Mouse (Mus musculus) MEL (cell line): Measurements from ENCODE around the gene Fkbp6. TPM values are rescaled to one million over a fixed set of nuclear protein-coding genes. Genes with fewer than 3 reads are reported as not detected.

ENCODE experiments used
- DNase-seq: peaks from one replicate; pipeline ENCODE4 v3.0.0; 2011; ENCODE audit warnings: low read depth, low spot score
- H3K27ac ChIP-seq: 2 replicates; pipeline ENCODE4 v1.5.1; 2012; ENCODE audit warnings: low read depth, mild to moderate bottlenecking, control low read depth, low read length, moderate library complexity; ENCODE audit not compliant: control insufficient read depth
- H3K27me3 ChIP-seq, 2 experiments: fragments of 150-350 bp in 1 of 2; sonication (generic) in 1 of 2; 2 replicates each; pipeline ENCODE4 v1.6.1; 2012; ENCODE audit warnings: low read length in 2 of 2, mild to moderate bottlenecking in 2 of 2, improper control_type of control experiment in 1 of 2, moderate library complexity in 1 of 2; ENCODE audit not compliant: insufficient read depth in 2 of 2, control insufficient read depth in 1 of 2
- H3K36me3 ChIP-seq, 2 experiments: 2 replicates each; pipeline ENCODE4 v1.6.1; 2012 to 2014; ENCODE audit warnings: low read length in 2 of 2, improper control_type of control experiment in 1 of 2, inconsistent platforms in 1 of 2, mild to moderate bottlenecking in 1 of 2; ENCODE audit not compliant: insufficient read depth in 2 of 2, control insufficient read depth in 1 of 2
- H3K4me1 ChIP-seq, 2 experiments: fragments of 150-350 bp in 1 of 2; sonication (generic) in 1 of 2; 2 replicates each; pipeline ENCODE4 v1.6.1; 2012; ENCODE audit warnings: low read length in 2 of 2, improper control_type of control experiment in 1 of 2, mild to moderate bottlenecking in 1 of 2; ENCODE audit not compliant: insufficient read depth in 2 of 2, control insufficient read depth in 1 of 2
- H3K4me3 ChIP-seq, 2 experiments: fragments of 150-350 bp in 1 of 2; sonication (generic) in 1 of 2; 2 replicates each; pipeline ENCODE4 v1.5.1; 2012; ENCODE audit warnings: low read depth in 2 of 2, low read length in 2 of 2, mild to moderate bottlenecking in 2 of 2, moderate library complexity in 2 of 2, control low read depth in 1 of 2, improper control_type of control experiment in 1 of 2; ENCODE audit not compliant: control insufficient read depth in 1 of 2, insufficient read depth in 1 of 2
- H3K79me2 ChIP-seq: 2 replicates; pipeline ENCODE4 v1.6.1; 2012; ENCODE audit warnings: mild to moderate bottlenecking, low read length, moderate library complexity; ENCODE audit not compliant: control insufficient read depth, poor library complexity, insufficient read depth
- H3K9ac ChIP-seq: 2 replicates; pipeline ENCODE4 v1.6.1; 2012; ENCODE audit warnings: low read depth, mild to moderate bottlenecking, control low read depth, low read length, moderate library complexity; ENCODE audit not compliant: control insufficient read depth, poor library complexity, severe bottlenecking
- H3K9me3 ChIP-seq: fragments of 150-350 bp; sonication (generic); replicated peaks from 2 replicates; pipeline ENCODE4 v1.6.1; 2012; ENCODE audit warnings: mild to moderate bottlenecking, low read length, improper control_type of control experiment, moderate library complexity; ENCODE audit not compliant: insufficient read depth
- BHLHE40 ChIP-seq: IDR thresholded peaks from 2 replicates; pipeline ENCODE4 v1.6.1; 2012; ENCODE audit warnings: low read depth, mild to moderate bottlenecking, inconsistent platforms, low read length, improper control_type of control experiment, borderline replicate concordance
- CHD1 ChIP-seq: IDR thresholded peaks from 2 replicates; pipeline ENCODE4 v1.6.1; 2012; ENCODE audit warnings: low read depth, mild to moderate bottlenecking, inconsistent platforms, low read length, improper control_type of control experiment
- CTCF ChIP-seq, 3 experiments: IDR thresholded peaks in 2 of 3; conservative IDR thresholded peaks in 1 of 3; 2 replicates each; pipeline ENCODE4 v1.5.1; 2011 to 2012; ENCODE audit warnings: low read length in 3 of 3, low read depth in 2 of 3, mild to moderate bottlenecking in 2 of 3, improper control_type of control experiment in 1 of 3, inconsistent platforms in 1 of 3, mixed read lengths in 1 of 3, moderate library complexity in 1 of 3; ENCODE audit not compliant: control insufficient read depth in 1 of 3, insufficient read depth in 1 of 3, poor library complexity in 1 of 3, severe bottlenecking in 1 of 3
- E2F4 ChIP-seq: IDR thresholded peaks from 2 replicates; pipeline ENCODE4 v1.6.1; 2011; ENCODE audit warnings: low read depth, low read length, improper control_type of control experiment, borderline replicate concordance
- EP300 ChIP-seq, 2 experiments: IDR thresholded peaks; 2 replicates each; pipeline ENCODE4 v1.6.1; 2011; ENCODE audit warnings: improper control_type of control experiment in 2 of 2, low read length in 2 of 2, low read depth in 1 of 2, mild to moderate bottlenecking in 1 of 2
- ETS1 ChIP-seq: IDR thresholded peaks from 2 replicates; pipeline ENCODE4 v1.6.1; 2012; ENCODE audit warnings: low read depth, mild to moderate bottlenecking, inconsistent platforms, low read length, improper control_type of control experiment, moderate library complexity
- GATA1 ChIP-seq: IDR thresholded peaks from 2 replicates; pipeline ENCODE4 v1.6.1; 2011; ENCODE audit warnings: low read depth, low read length, improper control_type of control experiment
- HCFC1 ChIP-seq: IDR thresholded peaks from 2 replicates; pipeline ENCODE4 v1.6.1; 2012; ENCODE audit warnings: low read depth, mild to moderate bottlenecking, inconsistent platforms, low read length, improper control_type of control experiment, moderate library complexity
- JUND ChIP-seq: IDR thresholded peaks from 2 replicates; pipeline ENCODE4 v1.6.1; 2011; ENCODE audit warnings: low read depth, mild to moderate bottlenecking, improper control_type of control experiment, low read length
- KAT2A ChIP-seq: conservative IDR thresholded peaks from 2 replicates; pipeline ENCODE4 v1.6.1; 2012; ENCODE audit warnings: low read depth, low read length, improper control_type of control experiment, inconsistent platforms
- MAFK ChIP-seq: IDR thresholded peaks from 2 replicates; pipeline ENCODE4 v1.6.1; 2011; ENCODE audit warnings: low read depth, mild to moderate bottlenecking, low read length, improper control_type of control experiment, borderline replicate concordance
- MAX ChIP-seq: IDR thresholded peaks from 2 replicates; pipeline ENCODE4 v1.6.1; 2011; ENCODE audit warnings: low read length, improper control_type of control experiment
- MAZ ChIP-seq: IDR thresholded peaks from 2 replicates; pipeline ENCODE4 v1.6.1; 2012; ENCODE audit warnings: low read depth, mild to moderate bottlenecking, inconsistent platforms, low read length, improper control_type of control experiment
- MEF2A ChIP-seq: IDR thresholded peaks from 2 replicates; pipeline ENCODE4 v1.6.1; 2014; ENCODE audit warnings: low read depth, mild to moderate bottlenecking, inconsistent platforms, low read length, improper control_type of control experiment; ENCODE audit not compliant: poor library complexity, insufficient replicate concordance, severe bottlenecking; ENCODE audit errors: extremely low read depth
- MXI1 ChIP-seq: IDR thresholded peaks from 2 replicates; pipeline ENCODE4 v1.6.1; 2011; ENCODE audit warnings: mild to moderate bottlenecking, low read depth, low read length, improper control_type of control experiment
- MYB ChIP-seq: IDR thresholded peaks from 2 replicates; pipeline ENCODE4 v1.6.1; 2011; ENCODE audit warnings: mild to moderate bottlenecking, low read depth, low read length, improper control_type of control experiment
- MYC ChIP-seq: IDR thresholded peaks from 2 replicates; pipeline ENCODE4 v1.6.1; 2011; ENCODE audit warnings: low read depth, mild to moderate bottlenecking, low read length, improper control_type of control experiment, moderate library complexity
- POLR2A ChIP-seq, 2 experiments: IDR thresholded peaks; 2 replicates each; pipeline ENCODE4 v1.6.1; 2011 to 2012; ENCODE audit warnings: low read length in 2 of 2, mild to moderate bottlenecking in 2 of 2, control low read depth in 1 of 2, improper control_type of control experiment in 1 of 2, low read depth in 1 of 2, moderate library complexity in 1 of 2; ENCODE audit not compliant: control insufficient read depth in 1 of 2, insufficient read depth in 1 of 2, poor library complexity in 1 of 2
- POLR2AphosphoS5 ChIP-seq: IDR thresholded peaks from 2 replicates; pipeline ENCODE4 v1.6.1; 2012; ENCODE audit warnings: low read depth, borderline replicate concordance, mild to moderate bottlenecking, inconsistent platforms, low read length, moderate library complexity, mixed read lengths
- RAD21 ChIP-seq: IDR thresholded peaks from 2 replicates; pipeline ENCODE4 v1.6.1; 2011; ENCODE audit warnings: mild to moderate bottlenecking, low read depth, low read length, improper control_type of control experiment
- RCOR1 ChIP-seq: IDR thresholded peaks from 2 replicates; pipeline ENCODE4 v1.6.1; 2012; ENCODE audit warnings: low read depth, mild to moderate bottlenecking, inconsistent platforms, low read length, improper control_type of control experiment
- SIN3A ChIP-seq: IDR thresholded peaks from 2 replicates; pipeline ENCODE4 v1.6.1; 2012; ENCODE audit warnings: low read length, improper control_type of control experiment, inconsistent platforms
- SMC3 ChIP-seq: IDR thresholded peaks from 2 replicates; pipeline ENCODE4 v1.6.1; 2011; ENCODE audit warnings: low read depth, low read length, improper control_type of control experiment
- TBP ChIP-seq: IDR thresholded peaks from 2 replicates; pipeline ENCODE4 v1.8.0; 2011; ENCODE audit warnings: low read depth, low read length, improper control_type of control experiment
- TCF12 ChIP-seq: IDR thresholded peaks from 2 replicates; pipeline ENCODE4 v1.6.1; 2014; ENCODE audit warnings: low read depth, mild to moderate bottlenecking, inconsistent platforms, low read length, improper control_type of control experiment, moderate library complexity
- USF1 ChIP-seq: IDR thresholded peaks from 2 replicates; pipeline ENCODE4 v1.6.1; 2014; ENCODE audit warnings: low read depth, mild to moderate bottlenecking, inconsistent platforms, low read length, improper control_type of control experiment, moderate library complexity
- ZC3H11A ChIP-seq: IDR thresholded peaks from 2 replicates; pipeline ENCODE4 v1.6.1; 2012; ENCODE audit warnings: low read depth, mild to moderate bottlenecking, inconsistent platforms, low read length, improper control_type of control experiment
- ZMIZ1 ChIP-seq: IDR thresholded peaks from 2 replicates; pipeline ENCODE4 v1.6.1; 2012; ENCODE audit warnings: low read depth, mild to moderate bottlenecking, inconsistent platforms, low read length, improper control_type of control experiment, moderate library complexity
- ZNF384 ChIP-seq: IDR thresholded peaks from 2 replicates; pipeline ENCODE4 v1.6.1; 2012; ENCODE audit warnings: low read depth, mild to moderate bottlenecking, inconsistent platforms, low read length, improper control_type of control experiment
- polyA plus RNA-seq, 2 experiments: library from polyadenylated mRNA; stranded (reverse) in 1 of 2; unstranded in 1 of 2; fragments of >175 nt in 1 of 2; fragments of >200 nt in 1 of 2; gene quantifications; 2 replicates each; pipeline versions ENCODE4 v1.2.1 to v1.2.4; 2012; ENCODE audit warnings: low replicate concordance in 2 of 2, low read depth in 1 of 2; ENCODE audit not compliant: insufficient read length in 2 of 2, insufficient read depth in 1 of 2, missing spikeins in 1 of 2
- total RNA-seq: library from RNA; depleted of rRNA; stranded (reverse); fragments of 300-350 nt; gene quantifications from 2 replicates; pipeline ENCODE4 v1.2.3, GENCODE M21; 2012

The Fkbp6 gene
- total and polyA plus RNA-seq, 3 experiments: 0.10 to 0.19 TPM; not detected in 1

GRCm38 (mm10) chr5:135395826-135396225 is 46.0 kb upstream of the Fkbp6 start:
- DNase-seq: peak; percentile 89
- H3K27ac ChIP-seq: peak overlapping the region; percentile 24; the same call in 1 of the 2 replicates

GRCm38 (mm10) chr5:135394004-135394823 is 44.4 kb upstream of the Fkbp6 start, which contains the start of gene Pom121:
Gene Pom121 (minus strand): TSS chr5:135394546.
- Histone ChIP-seq H3K27ac (peak within 1 kb of the TSS; percentile 92), H3K79me2 (peaks cover 31% of the 10 kb centered on the region), H3K4me3 (peak within 1 kb of the TSS; percentile 94 to 99), H3K36me3 (peaks cover 13% of the 10 kb centered on the region in 2 experiments), H3K4me1 (peaks cover 6 to 18% of the 10 kb centered on the region in 2 experiments; a peak in 3 of 4 replicates), H3K27me3 (no peaks in the 10 kb centered on the region), H3K9ac (peak within 1 kb of the TSS; percentile 92), H3K9me3 (no peaks in the 10 kb centered on the region)
- DNase-seq: peak; percentile 92
- TF ChIP-seq CHD1: no peak
- peak; percentile 51; the same call in 1 of the 2 replicates for TF ChIP-seq TCF12
- TF ChIP-seq SMC3: no peak
- TF ChIP-seq ZNF384: 0 out of 2 replicates have a peak, but pooled peaks have one; percentile 6
- TF ChIP-seq E2F4: peak; percentile 29; the same call in 1 of the 2 replicates
- TF ChIP-seq EP300 (IDR thresholded peaks at IDR 0.05; ENCODE audit: low read depth in 1 of 2, low read length in 2 of 2): peak in 1 of 2 experiments; percentile 33; a peak in 1 of 4 replicates
- TF ChIP-seq JUND: no peak
- no peak for TF ChIP-seq MEF2A
- TF ChIP-seq TBP: no peak; the same call in none of the 2 replicates
- no peak for TF ChIP-seq ZC3H11A
- TF ChIP-seq POLR2A (IDR thresholded peaks at IDR 0.05; ENCODE audit: control insufficient read depth in 1 of 2, insufficient read depth in 1 of 2, low read depth in 1 of 2, low read length in 2 of 2, poor library complexity in 1 of 2): peak; percentile 92 to 93
- peak; percentile 96 for TF ChIP-seq SIN3A
- no peak for TF ChIP-seq GATA1
- peak; percentile 91 for TF ChIP-seq HCFC1
- TF ChIP-seq MAZ: 0 out of 2 replicates have a peak, but pooled peaks have one; percentile 38
- no peak for TF ChIP-seq USF1
- no peak for TF ChIP-seq POLR2AphosphoS5
- TF ChIP-seq MAFK: no peak

More at GRCm38 (mm10) chr5:135395826-135396225, 46.0 kb upstream of the Fkbp6 start:
- H3K9me3 ChIP-seq: no peaks in the 10 kb centered on the region
- H3K27me3 ChIP-seq: no peaks in the 10 kb centered on the region
- peak overlapping the region; percentile 41; the same call in 1 of the 2 replicates for H3K9ac ChIP-seq
- H3K79me2 ChIP-seq: peaks cover 30% of the 10 kb centered on the region
- TF ChIP-seq CTCF (IDR thresholded peaks at IDR 0.05 in 2 of 3, conservative IDR thresholded peaks at IDR 0.05 in 1 of 3; ENCODE audit: control insufficient read depth in 1 of 3, insufficient read depth in 1 of 3, low read depth in 2 of 3, low read length in 3 of 3, poor library complexity in 1 of 3, severe bottlenecking in 1 of 3) (peak; percentile 61 to 86 (median 80)), RAD21 (peak; percentile 39), ETS1 (peak; percentile 38; the same call in 1 of the 2 replicates), ZMIZ1 (no peak), KAT2A (no peak), EP300 (IDR thresholded peaks at IDR 0.05; ENCODE audit: low read depth in 1 of 2, low read length in 2 of 2) (peak; percentile 61 to 66; a peak in 3 of 4 replicates), ZNF384 (0 out of 2 replicates have a peak, but pooled peaks have one; percentile 7), HCFC1 (peak; percentile 47; the same call in 1 of the 2 replicates), TCF12 (peak; percentile 66), SIN3A (peak; percentile 49; the same call in 1 of the 2 replicates), MXI1 (peak; percentile 55), GATA1 (peak; percentile 85), CHD1 (no peak), MAX (0 out of 2 replicates have a peak, but pooled peaks have one; percentile 24), MYB (0 out of 2 replicates have a peak, but pooled peaks have one; percentile 51), BHLHE40 (no peak), MYC (peak; percentile 74; the same call in 1 of the 2 replicates), SMC3 (peak; percentile 40), POLR2A (IDR thresholded peaks at IDR 0.05; ENCODE audit: control insufficient read depth in 1 of 2, insufficient read depth in 1 of 2, low read depth in 1 of 2, low read length in 2 of 2, poor library complexity in 1 of 2) (no peak), RCOR1 (peak; percentile 59), TBP (peak; percentile 59; the same call in 1 of the 2 replicates), MEF2A (no peak), MAZ (0 out of 2 replicates have a peak, but pooled peaks have one; percentile 17)
- peak overlapping the region; percentile 1 to 13; a peak in 1 of 4 replicates for H3K4me3 ChIP-seq
- peaks cover 6 to 18% of the 10 kb centered on the region in 2 experiments; a peak in 3 of 4 replicates for H3K4me1 ChIP-seq
- H3K36me3 ChIP-seq: peaks cover 3 to 13% of the 10 kb centered on the region in 2 experiments
